Comparison of ENCODE assay signal across 35 mouse cellular contexts in genomic region chr15:101418950-101419349, GRCm38 (mm10). TPM values are rescaled to one million over a fixed set of nuclear protein-coding genes. Genes with fewer than 3 reads are reported as not detected.
DNase-seq lines count a peak whose midpoint lies in the region; ATAC-seq and TF ChIP-seq lines count a peak whose summit lies in the region.
"Had no signal": no experiment of that assay in that cellular context is flagged by ENCODE, and none has a peak within 500 bp of the region (broad histone marks: within the 10 kb centered on the region; RNA-seq: fewer than 3 reads in every experiment).

No protein-coding gene starts in this region.

- H3K4me1 ChIP-seq in forebrain, embryonic 14.5 days (ENCODE audit: control insufficient read depth, insufficient read depth, low read length) = no peaks in the 10 kb centered on the region
- H3K4me1 ChIP-seq in forebrain, embryonic 10.5 days = peaks cover 14% of the 10 kb centered on the region
- H3K4me1 ChIP-seq in midbrain, postnatal 0 days (ENCODE audit: insufficient read depth, low read length) = no peaks in the 10 kb centered on the region
- peaks cover 3% of the 10 kb centered on the region; the same call in 1 of the 2 replicates for H3K4me1 ChIP-seq in midbrain, embryonic 15.5 days
- H3K4me1 ChIP-seq: embryonic facial prominence, embryonic 12.5 days; hindbrain, embryonic 13.5 days; liver, embryonic 13.5 days; midbrain, embryonic 12.5 days had no signal

- DNase-seq in forebrain, embryonic 14.5 days (ENCODE audit: low spot score) = peak; percentile 11
- no peak for DNase-seq in forebrain, embryonic 10.5 days (ENCODE audit: extremely low spot score, low spot score)
- DNase-seq in layer of hippocampus, adult 11-12 months (ENCODE audit: low spot score) = peak; percentile 13
- no peak for DNase-seq in layer of hippocampus, postnatal 25 days (ENCODE audit: extremely low spot score in 1 of 2, low spot score in 1 of 2)
- DNase-seq in midbrain, postnatal 0 days (ENCODE audit: low spot score) = peak; percentile 35
- DNase-seq in kidney, adult 8-10 months = no peak
- DNase-seq: adrenal gland, adult 2 months; cerebellum, adult 18-20 months; cerebellum, postnatal 14 days; gastrocnemius, adult 2 months; heart, postnatal 14 days; kidney, adult 2 months; kidney, postnatal 10 days; liver, embryonic 13.5 days; lung, adult 2 months; lung, postnatal 14 days; spleen, adult 18-20 months; thymus, postnatal 25 days had no signal

- no peak overlapping the region for H3K4me3 ChIP-seq in forebrain, embryonic 14.5 days (ENCODE audit: low read depth, low read length)
- H3K4me3 ChIP-seq in forebrain, embryonic 10.5 days = no peak overlapping the region
- H3K4me3 ChIP-seq in midbrain, postnatal 0 days (ENCODE audit: low read depth, low read length) = no peak overlapping the region
- no peak overlapping the region for H3K4me3 ChIP-seq in midbrain, embryonic 15.5 days
- H3K4me3 ChIP-seq: embryonic facial prominence, embryonic 12.5 days; erythroblast, embryonic 14.5 days; gastrocnemius, adult 2 months; hindbrain, embryonic 13.5 days; layer of hippocampus, adult 2 months; liver, embryonic 13.5 days; midbrain, embryonic 12.5 days had no signal

- no peaks in the 10 kb centered on the region for H3K36me3 ChIP-seq in forebrain, embryonic 14.5 days (ENCODE audit: control insufficient read depth, insufficient read depth, low read length)
- H3K36me3 ChIP-seq in forebrain, embryonic 10.5 days (replicated peaks) = no peaks in the 10 kb centered on the region
- no peaks in the 10 kb centered on the region for H3K36me3 ChIP-seq in midbrain, postnatal 0 days (ENCODE audit: insufficient read depth, low read length)
- H3K36me3 ChIP-seq in midbrain, embryonic 15.5 days (replicated peaks) = no peaks in the 10 kb centered on the region
- H3K36me3 ChIP-seq: embryonic facial prominence, embryonic 12.5 days; G1E; hindbrain, embryonic 13.5 days; liver, embryonic 13.5 days; midbrain, embryonic 12.5 days had no signal

- no peaks in the 10 kb centered on the region for H3K9me3 ChIP-seq in forebrain, embryonic 14.5 days (replicated peaks; ENCODE audit: control insufficient read depth, low read length)
- no peaks in the 10 kb centered on the region for H3K9me3 ChIP-seq in forebrain, embryonic 10.5 days
- H3K9me3 ChIP-seq in midbrain, postnatal 0 days (ENCODE audit: low read length) = no peaks in the 10 kb centered on the region
- H3K9me3 ChIP-seq in midbrain, embryonic 15.5 days = no peaks in the 10 kb centered on the region
- H3K9me3 ChIP-seq: embryonic facial prominence, embryonic 12.5 days; hindbrain, embryonic 13.5 days; liver, embryonic 13.5 days; midbrain, embryonic 12.5 days had no signal

- 88% methylated on average over 4 of the region's 4 CpGs for WGBS in forebrain, embryonic 14.5 days
- 89% methylated on average over 4 of the region's 4 CpGs for WGBS in forebrain, embryonic 10.5 days
- WGBS in midbrain, postnatal 0 days = 79% methylated on average over 4 of the region's 4 CpGs
- 81% methylated on average over 4 of the region's 4 CpGs for WGBS in midbrain, embryonic 15.5 days

- H3K27ac ChIP-seq in forebrain, embryonic 14.5 days (ENCODE audit: low read depth, low read length) = no peak overlapping the region
- no peak overlapping the region for H3K27ac ChIP-seq in forebrain, embryonic 10.5 days
- no peak overlapping the region for H3K27ac ChIP-seq in midbrain, postnatal 0 days (ENCODE audit: low read depth, low read length)
- H3K27ac ChIP-seq in midbrain, embryonic 15.5 days = no peak overlapping the region
- H3K27ac ChIP-seq: embryonic facial prominence, embryonic 12.5 days; gastrocnemius, adult 2 months; hindbrain, embryonic 13.5 days; layer of hippocampus, adult 2 months; liver, embryonic 13.5 days; midbrain, embryonic 12.5 days had no signal

- no peak overlapping the region for H3K9ac ChIP-seq in forebrain, embryonic 14.5 days (ENCODE audit: low read length)
- H3K9ac ChIP-seq in midbrain, postnatal 0 days (replicated peaks; ENCODE audit: low read length, poor library complexity, severe bottlenecking) = no peak overlapping the region
- no peak overlapping the region for H3K9ac ChIP-seq in midbrain, embryonic 15.5 days
- H3K9ac ChIP-seq: embryonic facial prominence, embryonic 12.5 days; hindbrain, embryonic 13.5 days; liver, embryonic 13.5 days; midbrain, embryonic 12.5 days had no signal

- TF ChIP-seq CTCF in midbrain, postnatal 0 days (IDR thresholded peaks at IDR 0.05) = no peak

- no peak overlapping the region for H3K4me2 ChIP-seq in forebrain, embryonic 14.5 days (ENCODE audit: low read length)
- no peak overlapping the region for H3K4me2 ChIP-seq in midbrain, postnatal 0 days (ENCODE audit: low read depth, low read length, poor library complexity, severe bottlenecking)
- no peak overlapping the region for H3K4me2 ChIP-seq in midbrain, embryonic 15.5 days
- H3K4me2 ChIP-seq: embryonic facial prominence, embryonic 12.5 days; heart, embryonic 11.5 days; hindbrain, embryonic 13.5 days; liver, embryonic 13.5 days; midbrain, embryonic 12.5 days had no signal

- H3K27me3 ChIP-seq in forebrain, embryonic 14.5 days (replicated peaks; ENCODE audit: control insufficient read depth, insufficient read depth, low read length) = 0 out of 2 replicates have a peak, but pooled peaks cover 2% of the 10 kb centered on the region
- H3K27me3 ChIP-seq in forebrain, embryonic 10.5 days (ENCODE audit: poor library complexity, severe bottlenecking) = peaks cover 18% of the 10 kb centered on the region
- peaks cover 3% of the 10 kb centered on the region; the same call in 1 of the 2 replicates for H3K27me3 ChIP-seq in midbrain, postnatal 0 days (ENCODE audit: insufficient read depth, low read length)
- no peaks in the 10 kb centered on the region for H3K27me3 ChIP-seq in midbrain, embryonic 15.5 days (replicated peaks)
- H3K27me3 ChIP-seq: embryonic facial prominence, embryonic 12.5 days; liver, embryonic 13.5 days had no signal

- no peak for ATAC-seq in forebrain, embryonic 14.5 days
- ATAC-seq in midbrain, postnatal 0 days (ENCODE audit: low FRiP score) = no peak
- ATAC-seq in midbrain, embryonic 15.5 days (replicated peaks) = no peak
- ATAC-seq in megakaryocyte progenitor cell, adult 5-6 weeks (replicated peaks; ENCODE audit: poor library complexity) = no peak

RNA-seq across cellular contexts. Expression of gene Krt7, which starts 8.1 kb away (rescaled TPM):
- 0.66 and 0.75 TPM in 2 replicates for polyA plus RNA-seq in forebrain, embryonic 14.5 days (2014; fragmentation: Nextera tagmentation; extraction: Ambion mirVana)
- 12.2 and 12.4 TPM in 2 replicates for polyA plus RNA-seq in forebrain, embryonic 10.5 days (2016; fragmentation: Nextera tagmentation; extraction: Ambion mirVana)
- total RNA-seq in layer of hippocampus, postnatal 25 days (2021) = not detected
- 0.49 and 0.52 TPM in 2 replicates for total RNA-seq in midbrain, postnatal 0 days (2014; rRNA removed)
- 0.20 and 0.82 TPM in 2 replicates for polyA plus RNA-seq in midbrain, postnatal 0 days (2015; fragmentation: Nextera tagmentation; extraction: Ambion mirVana)
- 0.52 and 0.62 TPM in 2 replicates for polyA plus RNA-seq in midbrain, embryonic 15.5 days (2015; fragmentation: Nextera tagmentation; extraction: Ambion mirVana)
- total RNA-seq in megakaryocyte progenitor cell, adult 5-6 weeks (2015) = 1.1 TPM in 1 of 2 replicates, not detected in the other
- not detected in 2 replicates for total RNA-seq in megakaryocyte progenitor cell, adult 5-6 weeks (2017)
- total RNA-seq: gastrocnemius, adult 2 months; layer of hippocampus, adult 2 months; left cerebral cortex, postnatal 10 days had no signal
- polyA plus RNA-seq: erythroblast, embryonic 14.5 days had no signal

RNA-seq across cellular contexts. Expression of gene Krt87, which starts 19.7 kb away (rescaled TPM):
- polyA plus RNA-seq in forebrain, embryonic 14.5 days (2014; fragmentation: Nextera tagmentation; extraction: Ambion mirVana) = 0.12 TPM in 1 of 2 replicates, not detected in the other
- polyA plus RNA-seq in forebrain, embryonic 10.5 days (2016; fragmentation: Nextera tagmentation; extraction: Ambion mirVana) = 0.10 TPM in 1 of 2 replicates, not detected in the other
- under 1 TPM; 0.42 to 0.71 TPM for total RNA-seq in layer of hippocampus, postnatal 25 days (2021)
- 0.76 and 1.2 TPM in 2 replicates for total RNA-seq in midbrain, postnatal 0 days (2014; rRNA removed)
- polyA plus RNA-seq in midbrain, postnatal 0 days (2015; fragmentation: Nextera tagmentation; extraction: Ambion mirVana) = 0.76 and 0.84 TPM in 2 replicates
- 0.40 and 0.83 TPM in 2 replicates for polyA plus RNA-seq in midbrain, embryonic 15.5 days (2015; fragmentation: Nextera tagmentation; extraction: Ambion mirVana)
- total RNA-seq in megakaryocyte progenitor cell, adult 5-6 weeks (2015) = 0.12 TPM in 1 of 2 replicates, not detected in the other
- total RNA-seq in megakaryocyte progenitor cell, adult 5-6 weeks (2017) = not detected in 2 replicates
- total RNA-seq: adrenal gland, adult 2 months; adrenal gland, postnatal 4 days; G1E; gastrocnemius, adult 2 months; heart, postnatal 14 days; megakaryocyte, adult 5-6 weeks had no signal
- polyA plus RNA-seq: adrenal gland, adult 2 months; erythroblast, embryonic 14.5 days; G1E; heart, embryonic 11.5 days; intestine, embryonic 14.5 days; kidney, adult 2 months; liver, embryonic 13.5 days; neural tube, embryonic 11.5 days had no signal

RNA-seq across cellular contexts. Expression of gene Krt88, which starts 28.6 kb away (rescaled TPM):
- not detected in 2 replicates for polyA plus RNA-seq in forebrain, embryonic 14.5 days (2014; fragmentation: Nextera tagmentation; extraction: Ambion mirVana)
- not detected in 2 replicates for polyA plus RNA-seq in forebrain, embryonic 10.5 days (2016; fragmentation: Nextera tagmentation; extraction: Ambion mirVana)
- total RNA-seq in layer of hippocampus, postnatal 25 days (2021) = not detected
- total RNA-seq in midbrain, postnatal 0 days (2014; rRNA removed) = not detected in 2 replicates
- not detected in 2 replicates for polyA plus RNA-seq in midbrain, postnatal 0 days (2015; fragmentation: Nextera tagmentation; extraction: Ambion mirVana)
- not detected in 2 replicates for polyA plus RNA-seq in midbrain, embryonic 15.5 days (2015; fragmentation: Nextera tagmentation; extraction: Ambion mirVana)
- not detected in 2 replicates for total RNA-seq in megakaryocyte progenitor cell, adult 5-6 weeks (2015)
- not detected in 2 replicates for total RNA-seq in megakaryocyte progenitor cell, adult 5-6 weeks (2017)
- total RNA-seq: adrenal gland, adult 2 months; adrenal gland, postnatal 4 days; G1E; gastrocnemius, adult 2 months; heart, postnatal 14 days; layer of hippocampus, adult 2 months; left cerebral cortex, postnatal 10 days; megakaryocyte, adult 5-6 weeks had no signal
- polyA plus RNA-seq: adrenal gland, adult 2 months; embryonic facial prominence, embryonic 12.5 days; erythroblast, embryonic 14.5 days; frontal cortex, adult 2 months; G1E; heart, embryonic 11.5 days; hindbrain, embryonic 13.5 days; intestine, embryonic 14.5 days; kidney, adult 2 months; limb, embryonic 14.5 days; liver, embryonic 13.5 days; lung, adult 2 months; midbrain, embryonic 12.5 days; neural tube, embryonic 11.5 days had no signal

RNA-seq across cellular contexts. Expression of gene Krt81, which starts 44.6 kb away (rescaled TPM):
- polyA plus RNA-seq in forebrain, embryonic 14.5 days (2014; fragmentation: Nextera tagmentation; extraction: Ambion mirVana) = not detected in 2 replicates
- not detected in 2 replicates for polyA plus RNA-seq in forebrain, embryonic 10.5 days (2016; fragmentation: Nextera tagmentation; extraction: Ambion mirVana)
- total RNA-seq in layer of hippocampus, postnatal 25 days (2021) = not detected
- 0.28 and 0.49 TPM in 2 replicates for total RNA-seq in midbrain, postnatal 0 days (2014; rRNA removed)
- polyA plus RNA-seq in midbrain, postnatal 0 days (2015; fragmentation: Nextera tagmentation; extraction: Ambion mirVana) = 0.17 TPM in 1 of 2 replicates, not detected in the other
- polyA plus RNA-seq in midbrain, embryonic 15.5 days (2015; fragmentation: Nextera tagmentation; extraction: Ambion mirVana) = 0.12 TPM in 1 of 2 replicates, not detected in the other
- total RNA-seq in megakaryocyte progenitor cell, adult 5-6 weeks (2015) = 0.29 TPM in 1 of 2 replicates, not detected in the other
- total RNA-seq in megakaryocyte progenitor cell, adult 5-6 weeks (2017) = not detected in 2 replicates
- total RNA-seq: adrenal gland, adult 2 months; adrenal gland, postnatal 4 days; G1E; gastrocnemius, adult 2 months; heart, postnatal 14 days; layer of hippocampus, adult 2 months; left cerebral cortex, postnatal 10 days; megakaryocyte, adult 5-6 weeks had no signal
- polyA plus RNA-seq: adrenal gland, adult 2 months; embryonic facial prominence, embryonic 12.5 days; erythroblast, embryonic 14.5 days; frontal cortex, adult 2 months; G1E; gonadal fat pad, adult 2 months; heart, embryonic 11.5 days; hindbrain, embryonic 13.5 days; intestine, embryonic 14.5 days; kidney, adult 2 months; limb, embryonic 14.5 days; liver, embryonic 13.5 days; lung, adult 2 months; midbrain, embryonic 12.5 days; neural tube, embryonic 11.5 days had no signal

RNA-seq across cellular contexts. Expression of gene Krt80, which starts 49.0 kb away (rescaled TPM):
- not detected in 2 replicates for polyA plus RNA-seq in forebrain, embryonic 14.5 days (2014; fragmentation: Nextera tagmentation; extraction: Ambion mirVana)
- polyA plus RNA-seq in forebrain, embryonic 10.5 days (2016; fragmentation: Nextera tagmentation; extraction: Ambion mirVana) = 0.07 TPM in 1 of 2 replicates, not detected in the other
- total RNA-seq in layer of hippocampus, postnatal 25 days (2021) = under 1 TPM; 0.21 to 0.22 TPM
- 0.09 and 1.0 TPM in 2 replicates for total RNA-seq in midbrain, postnatal 0 days (2014; rRNA removed)
- 0.16 and 0.33 TPM in 2 replicates for polyA plus RNA-seq in midbrain, postnatal 0 days (2015; fragmentation: Nextera tagmentation; extraction: Ambion mirVana)
- 0.09 and 0.23 TPM in 2 replicates for polyA plus RNA-seq in midbrain, embryonic 15.5 days (2015; fragmentation: Nextera tagmentation; extraction: Ambion mirVana)
- 1.8 and 3.1 TPM in 2 replicates for total RNA-seq in megakaryocyte progenitor cell, adult 5-6 weeks (2015)
- 0.57 and 0.83 TPM in 2 replicates for total RNA-seq in megakaryocyte progenitor cell, adult 5-6 weeks (2017)
- polyA plus RNA-seq: erythroblast, embryonic 14.5 days; G1E; neural tube, embryonic 11.5 days had no signal

Comparison
In these comparisons a context has a peak if more than half of its experiments do, and no peak if none do; other contexts are left out.
1. DNase-seq: peak in forebrain, embryonic 14.5 days (single experiment), layer of hippocampus, adult 11-12 months (single experiment) and midbrain, postnatal 0 days (single experiment); none in forebrain, embryonic 10.5 days (single experiment), layer of hippocampus, postnatal 25 days (0 of 2) and kidney, adult 8-10 months (0 of 2).